9 mouse cellular contexts compared by ENCODE assay signal in the genomic region with DNA sequence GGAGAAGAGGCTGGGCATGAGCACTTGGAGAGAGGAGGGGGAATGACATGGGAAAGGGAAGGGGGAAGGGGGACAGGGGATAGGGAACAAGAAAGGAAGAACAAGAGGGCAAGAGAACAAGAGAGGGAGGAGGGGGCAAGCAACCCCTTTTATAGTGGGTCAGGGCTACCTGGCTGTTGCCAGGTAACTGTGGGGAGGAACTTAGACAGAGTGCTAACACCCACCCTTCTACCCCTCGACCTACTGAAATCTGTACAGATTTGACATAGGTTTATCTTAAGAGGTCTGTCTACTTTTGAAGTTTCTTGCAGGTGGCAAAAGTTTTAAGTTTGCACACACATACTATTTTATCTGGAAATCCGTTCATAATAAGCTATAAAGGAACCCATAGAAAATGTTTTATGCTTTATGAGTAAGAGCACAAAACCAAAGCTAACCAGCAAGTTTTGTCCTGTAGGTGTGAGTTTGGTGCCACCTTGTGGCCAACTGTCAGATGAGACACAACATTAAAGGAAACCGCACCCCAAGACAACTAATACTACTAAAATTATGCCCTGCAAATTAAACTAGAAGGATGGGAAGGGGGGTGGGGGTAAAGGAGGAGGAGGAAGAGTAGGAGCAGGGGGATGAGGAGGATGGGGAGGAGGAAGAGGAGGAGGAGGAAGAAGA.
DNase-seq lines count a peak whose midpoint lies in the region; ATAC-seq lines count a peak whose summit lies in the region.
"Had no signal": no experiment of that assay in that cellular context is flagged by ENCODE, and none has a peak within 500 bp of the region (broad histone marks: within the 10 kb centered on the region; RNA-seq: fewer than 3 reads in every experiment).

No protein-coding gene starts in this region.

- no peak for ATAC-seq in kidney, embryonic 14.5 days (ENCODE audit: low FRiP score, low TSS enrichment)
- peak; percentile 52; the same call in 1 of the 2 replicates for ATAC-seq in hindbrain, embryonic 15.5 days (ENCODE audit: low FRiP score, low read depth)
- 0 out of 2 replicates have a peak, but pooled peaks have one; percentile 50 for ATAC-seq in midbrain, embryonic 15.5 days (replicated peaks)

- no peaks in the 10 kb centered on the region for H3K36me3 ChIP-seq in kidney, embryonic 14.5 days (ENCODE audit: control insufficient read depth, insufficient read depth, low read length)
- peaks cover 4% of the 10 kb centered on the region for H3K36me3 ChIP-seq in hindbrain, embryonic 15.5 days
- H3K36me3 ChIP-seq in midbrain, embryonic 15.5 days (replicated peaks) = no peaks in the 10 kb centered on the region
- H3K36me3 ChIP-seq: lung, embryonic 15.5 days had no signal

- no peak overlapping the region for H3K9ac ChIP-seq in kidney, embryonic 14.5 days (ENCODE audit: low read depth, low read length)
- no peak overlapping the region for H3K9ac ChIP-seq in hindbrain, embryonic 15.5 days
- H3K9ac ChIP-seq in midbrain, embryonic 15.5 days = no peak overlapping the region
- H3K9ac ChIP-seq: lung, embryonic 15.5 days had no signal

- intact Hi-C loops in left cerebral cortex, postnatal 10 days (cut with DNase I) = loop anchor here (1.0 to 10.0 kb wide), 3 partner anchors 117 to 227 kb away; a partner anchor contains a TSS

- DNase-seq in kidney, adult 11 months = peak; percentile 21
- peak; percentile 79 for DNase-seq in adrenal gland, postnatal 14 days
- peak; percentile 84 for DNase-seq in embryo, embryonic 11 days
- peak; percentile 65 to 69 for DNase-seq in left cerebral cortex, postnatal 10 days (ENCODE audit: extremely low spot score in 1 of 2, low spot score in 2 of 2)
- peak; percentile 19 for DNase-seq in thymus, postnatal 14 days

- H3K9me3 ChIP-seq in kidney, embryonic 14.5 days (ENCODE audit: control insufficient read depth, low read length) = no peaks in the 10 kb centered on the region
- no peaks in the 10 kb centered on the region for H3K9me3 ChIP-seq in hindbrain, embryonic 15.5 days
- H3K9me3 ChIP-seq in midbrain, embryonic 15.5 days = no peaks in the 10 kb centered on the region
- H3K9me3 ChIP-seq: lung, embryonic 15.5 days had no signal

- H3K27ac ChIP-seq in kidney, embryonic 14.5 days (ENCODE audit: low read depth, low read length) = no peak overlapping the region
- no peak overlapping the region for H3K27ac ChIP-seq in hindbrain, embryonic 15.5 days (replicated peaks)
- no peak overlapping the region for H3K27ac ChIP-seq in midbrain, embryonic 15.5 days
- H3K27ac ChIP-seq: lung, embryonic 15.5 days had no signal

- H3K27me3 ChIP-seq in kidney, embryonic 14.5 days (ENCODE audit: control insufficient read depth, insufficient read depth, low read length) = no peaks in the 10 kb centered on the region
- no peaks in the 10 kb centered on the region for H3K27me3 ChIP-seq in hindbrain, embryonic 15.5 days
- no peaks in the 10 kb centered on the region for H3K27me3 ChIP-seq in midbrain, embryonic 15.5 days (replicated peaks)
- H3K27me3 ChIP-seq: lung, embryonic 15.5 days had no signal

- H3K4me3 ChIP-seq in kidney, embryonic 14.5 days (ENCODE audit: low read length) = no peak overlapping the region
- no peak overlapping the region for H3K4me3 ChIP-seq in hindbrain, embryonic 15.5 days
- H3K4me3 ChIP-seq in midbrain, embryonic 15.5 days = no peak overlapping the region
- H3K4me3 ChIP-seq: lung, embryonic 15.5 days had no signal

- H3K4me2 ChIP-seq in kidney, embryonic 14.5 days (replicated peaks; ENCODE audit: low read depth, low read length) = no peak overlapping the region
- no peak overlapping the region for H3K4me2 ChIP-seq in hindbrain, embryonic 15.5 days
- H3K4me2 ChIP-seq in midbrain, embryonic 15.5 days = no peak overlapping the region
- H3K4me2 ChIP-seq: lung, embryonic 15.5 days had no signal

- WGBS in kidney, embryonic 14.5 days = 30% methylated on average over 3 of the region's 3 CpGs
- WGBS in hindbrain, embryonic 15.5 days = 24% methylated on average over 3 of the region's 3 CpGs
- 20% methylated on average over 3 of the region's 3 CpGs for WGBS in midbrain, embryonic 15.5 days

- H3K4me1 ChIP-seq in kidney, embryonic 14.5 days (ENCODE audit: control insufficient read depth, insufficient read depth, low read length) = no peaks in the 10 kb centered on the region
- H3K4me1 ChIP-seq in hindbrain, embryonic 15.5 days (replicated peaks) = peaks cover 13% of the 10 kb centered on the region; the same call in 1 of the 2 replicates
- peaks cover 38% of the 10 kb centered on the region for H3K4me1 ChIP-seq in midbrain, embryonic 15.5 days
- H3K4me1 ChIP-seq: lung, embryonic 15.5 days had no signal

Comparison
In these comparisons a context has a peak if more than half of its experiments do, and no peak if none do; other contexts are left out.
1. DNase-seq: peak in every context shown above with its lines; median percentile 84 in embryo, embryonic 11 days; 79 in adrenal gland, postnatal 14 days; 67 in left cerebral cortex, postnatal 10 days; 21 in kidney, adult 11 months; 19 in thymus, postnatal 14 days.